Mouse (Mus musculus): ENCODE measurements around the gene Pms2.

Pms2 gene

GRCm38 (mm10) chr5:143909417-143910400 is at the start of gene Pms2, which contains the start of gene Aimp2:
Gene Pms2 (plus strand): TSS chr5:143909964.
Gene Aimp2 (minus strand): TSS chr5:143909847.
- DNase-seq (ENCODE audit: low read depth, low spot score) = peak; percentile 97

GRCm38 (mm10) chr5:143871547-143872169 is 38.1 kb upstream of the Pms2 start:
- DNase-seq (ENCODE audit: low read depth, low spot score) = no peak

GRCm38 (mm10) chr5:143874571-143874970 is 35.2 kb upstream of the Pms2 start:
- DNase-seq (ENCODE audit: low read depth, low spot score) = no peak

- DNase-seq (ENCODE audit: low read depth, low spot score) = no peak
Measured at GRCm38 (mm10) chr5:143885274-143885673, 24.5 kb upstream of the Pms2 start.

- DNase-seq (ENCODE audit: low read depth, low spot score) = no peak
Measured at GRCm38 (mm10) chr5:143890741-143891140, 19.0 kb upstream of the Pms2 start.

GRCm38 (mm10) chr5:143892255-143892886 is 17.4 kb upstream of the Pms2 start:
- DNase-seq (ENCODE audit: low read depth, low spot score) = no peak

- peak; percentile 66 for DNase-seq (ENCODE audit: low read depth, low spot score)
Measured at GRCm38 (mm10) chr5:143893396-143893795, 16.4 kb upstream of the Pms2 start.

- no peak for DNase-seq (ENCODE audit: low read depth, low spot score)
Measured at GRCm38 (mm10) chr5:143897635-143898330, 12.0 kb upstream of the Pms2 start, which contains the start of gene Ankrd61. Gene Ankrd61 (minus strand): TSS chr5:143897685.

GRCm38 (mm10) chr5:143902111-143902510 is 7.7 kb upstream of the Pms2 start:
- DNase-seq (ENCODE audit: low read depth, low spot score) = no peak

GRCm38 (mm10) chr5:143903813-143904212 is 6.0 kb upstream of the Pms2 start:
- no peak for DNase-seq (ENCODE audit: low read depth, low spot score)

- DNase-seq (ENCODE audit: low read depth, low spot score) = no peak
Measured at GRCm38 (mm10) chr5:143906429-143906828, 3.3 kb upstream of the Pms2 start.

GRCm38 (mm10) chr5:143908926-143909325 is 838 bp upstream of the Pms2 start:
- DNase-seq (ENCODE audit: low read depth, low spot score) = peak; percentile 8

GRCm38 (mm10) chr5:143916221-143916620 is 6.5 kb downstream of the Pms2 start:
- DNase-seq (ENCODE audit: low read depth, low spot score) = no peak

- peak; percentile 77 for DNase-seq (ENCODE audit: low read depth, low spot score)
Measured at GRCm38 (mm10) chr5:143917418-143917817, 7.7 kb downstream of the Pms2 start.

GRCm38 (mm10) chr5:143918120-143918519 is 8.4 kb downstream of the Pms2 start:
- DNase-seq (ENCODE audit: low read depth, low spot score) = no peak

GRCm38 (mm10) chr5:143924781-143925452 is 15.2 kb downstream of the Pms2 start:
- DNase-seq (ENCODE audit: low read depth, low spot score) = no peak

GRCm38 (mm10) chr5:143927875-143928274 is 18.1 kb downstream of the Pms2 start, which contains the start of gene Gm42421:
Gene Gm42421 (plus strand): TSS chr5:143928175.
- DNase-seq (ENCODE audit: low read depth, low spot score) = no peak

- no peak for DNase-seq (ENCODE audit: low read depth, low spot score)
Measured at GRCm38 (mm10) chr5:143929291-143929690, 19.5 kb downstream of the Pms2 start.

GRCm38 (mm10) chr5:143930656-143931055 is 20.9 kb downstream of the Pms2 start:
- DNase-seq (ENCODE audit: low read depth, low spot score) = no peak

GRCm38 (mm10) chr5:143931863-143932580 is 22.3 kb downstream of the Pms2 start:
- no peak for DNase-seq (ENCODE audit: low read depth, low spot score)

Data from CD4-positive helper T cell, adult 2 months (primary cell).